Comparison of ENCODE assay signal across 25 mouse cellular contexts in genomic region chr17:73830511-73830910, GRCm38 (mm10). TPM values are rescaled to one million over a fixed set of nuclear protein-coding genes. Genes with fewer than 3 reads are reported as not detected.
DNase-seq lines count a peak whose midpoint lies in the region; ATAC-seq lines count a peak whose summit lies in the region.
"Had no signal": no experiment of that assay in that cellular context is flagged by ENCODE, and none has a peak within 500 bp of the region (broad histone marks: within the 10 kb centered on the region; RNA-seq: fewer than 3 reads in every experiment).

No protein-coding gene starts in this region.

- DNase-seq in frontal cortex, adult 2 months (ENCODE audit: extremely low spot score in 1 of 2, low spot score in 1 of 2), result peak; percentile 52 to 77
- DNase-seq in frontal cortex, postnatal 10 days (ENCODE audit: low spot score in 2 of 2), result no peak
- peak; percentile 60 to 70 for DNase-seq in right cerebral cortex, adult 2 months (ENCODE audit: low spot score in 2 of 2)
- no peak for DNase-seq in right cerebral cortex, postnatal 14 days
- peak; percentile 84 for DNase-seq in layer of hippocampus, adult 9-11 months
- peak; percentile 85 for DNase-seq in telencephalon, adult 2 months (ENCODE audit: low read depth, low spot score)
- DNase-seq in liver, embryonic 11.5 days (ENCODE audit: low spot score), result no peak
- no peak for DNase-seq in hindbrain, embryonic 11.5 days (ENCODE audit: low spot score)
- DNase-seq: adrenal gland, postnatal 25 days; cerebellum, adult 11 months; cerebellum, postnatal 36 days; heart, postnatal 4 days; kidney, adult 8-10 months; kidney, postnatal 25 days; liver, embryonic 13.5 days; lung, adult 2 months; lung, postnatal 14 days had no signal

- H3K4me2 ChIP-seq in liver, embryonic 11.5 days, result no peak overlapping the region
- no peak overlapping the region for H3K4me2 ChIP-seq in hindbrain, embryonic 11.5 days (replicated peaks; ENCODE audit: low read depth, low read length)
- H3K4me2 ChIP-seq: forebrain, embryonic 15.5 days; heart, embryonic 15.5 days; intestine, embryonic 15.5 days; limb, embryonic 13.5 days; liver, embryonic 13.5 days; midbrain, embryonic 12.5 days; stomach, embryonic 15.5 days had no signal

- H3K9ac ChIP-seq in liver, embryonic 11.5 days (ENCODE audit: low read depth, low read length), result no peak overlapping the region
- H3K9ac ChIP-seq in hindbrain, embryonic 11.5 days (ENCODE audit: low read depth, low read length), result no peak overlapping the region
- H3K9ac ChIP-seq: forebrain, embryonic 15.5 days; heart, embryonic 15.5 days; intestine, embryonic 15.5 days; limb, embryonic 13.5 days; liver, embryonic 13.5 days; midbrain, embryonic 12.5 days; stomach, embryonic 15.5 days had no signal

- H3K27me3 ChIP-seq in liver, embryonic 11.5 days (replicated peaks; ENCODE audit: control insufficient read depth, insufficient read depth, low read length), result no peaks in the 10 kb centered on the region
- H3K27me3 ChIP-seq in hindbrain, embryonic 11.5 days (ENCODE audit: control insufficient read depth, insufficient read depth, low read length), result no peaks in the 10 kb centered on the region
- H3K27me3 ChIP-seq: forebrain, embryonic 15.5 days; heart, embryonic 15.5 days; intestine, embryonic 15.5 days; limb, embryonic 13.5 days; liver, embryonic 13.5 days; midbrain, embryonic 12.5 days; stomach, embryonic 15.5 days had no signal

- WGBS in liver, embryonic 11.5 days, result 83% methylated on average over 1 of the region's 1 CpGs
- WGBS in hindbrain, embryonic 11.5 days, result 90% methylated on average over 1 of the region's 1 CpGs

- H3K9me3 ChIP-seq in liver, embryonic 11.5 days (ENCODE audit: control insufficient read depth, low read length), result no peaks in the 10 kb centered on the region
- no peaks in the 10 kb centered on the region for H3K9me3 ChIP-seq in hindbrain, embryonic 11.5 days (ENCODE audit: control insufficient read depth, low read length)
- H3K9me3 ChIP-seq: embryonic facial prominence, embryonic 10.5 days; forebrain, embryonic 15.5 days; heart, embryonic 15.5 days; intestine, embryonic 15.5 days; limb, embryonic 13.5 days; liver, embryonic 13.5 days; midbrain, embryonic 12.5 days; stomach, embryonic 15.5 days had no signal

- H3K27ac ChIP-seq in liver, embryonic 11.5 days (ENCODE audit: low read depth, low read length), result no peak overlapping the region
- H3K27ac ChIP-seq in hindbrain, embryonic 11.5 days (ENCODE audit: low read depth, low read length), result no peak overlapping the region
- H3K27ac ChIP-seq: embryonic facial prominence, embryonic 10.5 days; forebrain, embryonic 15.5 days; heart, embryonic 15.5 days; intestine, embryonic 15.5 days; limb, embryonic 13.5 days; liver, embryonic 13.5 days; midbrain, embryonic 12.5 days; stomach, embryonic 15.5 days had no signal

- H3K36me3 ChIP-seq in liver, embryonic 11.5 days (ENCODE audit: control insufficient read depth, insufficient read depth, low read length), result no peaks in the 10 kb centered on the region; the same call in none of the 2 replicates
- H3K36me3 ChIP-seq in hindbrain, embryonic 11.5 days (ENCODE audit: control insufficient read depth, insufficient read depth, low read length), result no peaks in the 10 kb centered on the region
- H3K36me3 ChIP-seq: heart, embryonic 15.5 days; intestine, embryonic 15.5 days; stomach, embryonic 15.5 days had no signal

- H3K4me3 ChIP-seq in liver, embryonic 11.5 days (ENCODE audit: low read depth, low read length), result no peak overlapping the region
- H3K4me3 ChIP-seq in hindbrain, embryonic 11.5 days (ENCODE audit: low read depth, low read length), result no peak overlapping the region
- H3K4me3 ChIP-seq: embryonic facial prominence, embryonic 10.5 days; forebrain, embryonic 15.5 days; heart, embryonic 15.5 days; intestine, embryonic 15.5 days; limb, embryonic 13.5 days; liver, embryonic 13.5 days; midbrain, embryonic 12.5 days; stomach, embryonic 15.5 days had no signal

- no peaks in the 10 kb centered on the region for H3K4me1 ChIP-seq in liver, embryonic 11.5 days (replicated peaks; ENCODE audit: control insufficient read depth, insufficient read depth, low read length)
- no peaks in the 10 kb centered on the region for H3K4me1 ChIP-seq in hindbrain, embryonic 11.5 days (replicated peaks; ENCODE audit: control insufficient read depth, insufficient read depth, low read length)
- H3K4me1 ChIP-seq: embryonic facial prominence, embryonic 10.5 days; forebrain, embryonic 15.5 days; heart, embryonic 15.5 days; intestine, embryonic 15.5 days; limb, embryonic 13.5 days; liver, embryonic 13.5 days; midbrain, embryonic 12.5 days; stomach, embryonic 15.5 days had no signal

- ATAC-seq in liver, embryonic 11.5 days (replicated peaks; ENCODE audit: low FRiP score), result no peak
- no peak for ATAC-seq in hindbrain, embryonic 11.5 days (ENCODE audit: low FRiP score)
- ATAC-seq: forebrain, embryonic 15.5 days; hindbrain, embryonic 16.5 days; intestine, embryonic 15.5 days had no signal

RNA-seq across cellular contexts. Expression of gene Ehd3, which starts 26.6 kb away (rescaled TPM):
- polyA plus RNA-seq in frontal cortex, adult 2 months (2012; rRNA removed), result 56.5 and 57.3 TPM in 2 replicates
- 42.2 and 44.4 TPM in 2 replicates for polyA plus RNA-seq in liver, embryonic 11.5 days (2014; fragmentation: Nextera tagmentation; extraction: Ambion mirVana)
- polyA plus RNA-seq in hindbrain, embryonic 11.5 days (2014; fragmentation: Nextera tagmentation; extraction: Ambion mirVana), result 7.0 and 8.3 TPM in 2 replicates

Comparison
In these comparisons a context has a peak if more than half of its experiments do, and no peak if none do; other contexts are left out.
1. DNase-seq: peak in frontal cortex, adult 2 months (2 of 2), right cerebral cortex, adult 2 months (2 of 2), layer of hippocampus, adult 9-11 months (single experiment) and telencephalon, adult 2 months (single experiment); none in frontal cortex, postnatal 10 days (0 of 2), right cerebral cortex, postnatal 14 days (single experiment), liver, embryonic 11.5 days (single experiment) and hindbrain, embryonic 11.5 days (single experiment).